Mouse (Mus musculus) hindbrain, embryonic 12.5 days (tissue): Measurements from ENCODE around the gene Mrpl38. TPM values are rescaled to one million over a fixed set of nuclear protein-coding genes. Genes with fewer than 3 reads are reported as not detected.
"Not testable (repeated sequence)": the region's sequence is repeated elsewhere in the genome, so short reads cannot be mapped to it uniquely, and the experiment has no call there.

Experiments used
- ATAC-seq: fragments of 200-750 bp; cut with Nextera tagmentation; 2 replicates; pipeline ENCODE4 v1.8.0; 2017; ENCODE audit warnings: moderate TSS enrichment; ENCODE audit not compliant: low FRiP score
- H3K27ac ChIP-seq: fragments of 300-500 bp; sonication (generic); 2 replicates; pipeline ENCODE4 v1.5.1; 2016; ENCODE audit warnings: mild to moderate bottlenecking
- H3K27me3 ChIP-seq: fragments of 300-500 bp; sonication (generic); 2 replicates; pipeline ENCODE4 v1.6.1; 2016; ENCODE audit warnings: mild to moderate bottlenecking
- H3K36me3 ChIP-seq: fragments of 300-500 bp; sonication (generic); 2 replicates; pipeline ENCODE4 v1.6.1; 2016; ENCODE audit warnings: mild to moderate bottlenecking
- H3K4me1 ChIP-seq: fragments of 300-500 bp; sonication (generic); 2 replicates; pipeline ENCODE4 v1.6.1; 2016
- H3K4me2 ChIP-seq: fragments of 300-500 bp; sonication (generic); replicated peaks from 2 replicates; pipeline ENCODE4 v1.6.1; 2016; ENCODE audit warnings: mild to moderate bottlenecking
- H3K4me3 ChIP-seq: fragments of 300-500 bp; sonication (generic); 2 replicates; pipeline ENCODE4 v1.5.1; 2016; ENCODE audit warnings: mild to moderate bottlenecking
- H3K9ac ChIP-seq: fragments of 300-500 bp; sonication (generic); 2 replicates; pipeline ENCODE4 v1.6.1; 2016; ENCODE audit warnings: mild to moderate bottlenecking, moderate library complexity
- H3K9me3 ChIP-seq: fragments of 300-500 bp; sonication (generic); replicated peaks from 2 replicates; pipeline ENCODE4 v1.6.1; 2016; ENCODE audit warnings: mild to moderate bottlenecking
- WGBS: fragments of 180-500 bp; shearing (Covaris S2); methylation state at CpG from one replicate; pipeline ENCODE4 v1.1.7; 2016; 5-methylcytosine and 5-hydroxymethylcytosine counted together
- polyA plus RNA-seq: library from polyadenylated mRNA; unstranded; fragments of >200 nt; fragmentation: Nextera tagmentation; extraction: Ambion mirVana; gene quantifications from 2 replicates; pipeline ENCODE4 v1.2.1, GENCODE M21; 2016

The Mrpl38 gene
- polyA plus RNA-seq, 1 experiment from 2014 or later: 77.8 TPM

DNA sequence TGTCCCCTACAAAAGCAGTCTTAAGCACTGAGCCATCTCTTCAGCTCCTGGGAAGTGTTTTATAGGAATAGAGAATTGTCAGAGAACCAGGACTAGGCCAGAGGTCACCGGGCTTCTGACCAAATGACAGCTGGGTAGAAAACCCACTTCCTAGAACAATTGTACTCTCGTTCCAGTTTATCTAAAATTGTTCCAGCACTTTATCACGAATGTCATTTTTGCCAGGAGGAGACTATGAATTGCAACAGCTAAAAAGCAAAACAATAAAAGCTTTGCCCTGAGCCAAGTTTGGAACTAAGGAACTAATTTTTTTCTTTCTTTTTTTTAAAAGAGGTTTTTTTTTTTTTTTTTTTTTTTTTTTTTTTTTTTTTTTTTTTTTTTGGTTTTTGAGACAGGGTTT, 43.1 kb downstream of the Mrpl38 start:
- Histone ChIP-seq H3K9ac (no peak overlapping the region), H3K27ac (no peak overlapping the region), H3K4me2 (no peak overlapping the region), H3K27me3 (no peaks in the 10 kb centered on the region), H3K36me3 (no peaks in the 10 kb centered on the region), H3K9me3 (peaks cover 4% of the 10 kb centered on the region; the same call in 1 of the 2 replicates), H3K4me3 (no peak overlapping the region), H3K4me1 (no peaks in the 10 kb centered on the region)
- 76% methylated on average over 3 of the region's 3 CpGs for WGBS
- ATAC-seq: no peak

DNA sequence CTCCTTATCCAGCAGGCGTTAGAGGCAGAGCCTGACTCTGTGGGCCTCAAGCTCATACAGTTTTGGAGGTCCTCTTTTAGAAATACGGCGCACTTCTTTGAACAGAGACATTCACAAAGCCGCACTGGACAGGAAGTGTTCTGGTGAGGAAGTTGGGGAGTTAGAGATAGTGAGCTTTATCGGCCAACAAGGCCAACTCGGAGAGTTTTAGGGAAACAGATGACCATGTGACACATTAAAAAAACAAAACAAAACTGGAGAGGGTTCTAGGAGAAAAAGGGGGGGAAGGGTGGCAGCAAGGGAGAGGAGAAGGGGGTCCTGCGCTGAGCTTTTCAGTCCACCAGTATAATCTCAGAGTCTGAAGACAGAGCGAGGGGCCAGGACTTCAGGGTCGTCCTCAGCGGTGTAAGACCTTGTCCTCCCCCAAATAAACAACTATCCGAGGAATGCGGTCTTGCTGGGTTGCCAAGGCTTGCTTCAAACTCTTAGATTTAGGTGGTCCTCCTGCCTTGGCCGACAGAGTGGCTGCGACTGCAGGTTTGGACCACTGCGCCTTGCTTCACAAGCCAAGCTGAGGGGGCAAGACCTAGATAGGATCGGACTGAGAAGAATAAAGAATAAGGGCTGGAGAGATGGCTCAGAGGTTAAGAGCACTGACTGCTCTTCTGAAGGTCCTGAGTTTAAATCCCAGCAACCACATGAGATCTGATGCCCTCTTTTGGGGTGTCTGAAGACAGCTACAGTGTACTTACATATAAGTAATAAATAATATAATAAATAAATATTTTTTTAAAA, 44.7 kb downstream of the Mrpl38 start:
- ATAC-seq: no peak
- H3K4me1 ChIP-seq: no peaks in the 10 kb centered on the region
- no peaks in the 10 kb centered on the region for H3K36me3 ChIP-seq
- 64% methylated on average over 16 of the region's 16 CpGs for WGBS
- H3K4me3 ChIP-seq: no peak overlapping the region
- no peak overlapping the region for H3K4me2 ChIP-seq
- H3K27ac ChIP-seq: no peak overlapping the region
- no peak overlapping the region for H3K9ac ChIP-seq
- H3K27me3 ChIP-seq: no peaks in the 10 kb centered on the region
- peaks cover 4% of the 10 kb centered on the region; the same call in 1 of the 2 replicates for H3K9me3 ChIP-seq

DNA sequence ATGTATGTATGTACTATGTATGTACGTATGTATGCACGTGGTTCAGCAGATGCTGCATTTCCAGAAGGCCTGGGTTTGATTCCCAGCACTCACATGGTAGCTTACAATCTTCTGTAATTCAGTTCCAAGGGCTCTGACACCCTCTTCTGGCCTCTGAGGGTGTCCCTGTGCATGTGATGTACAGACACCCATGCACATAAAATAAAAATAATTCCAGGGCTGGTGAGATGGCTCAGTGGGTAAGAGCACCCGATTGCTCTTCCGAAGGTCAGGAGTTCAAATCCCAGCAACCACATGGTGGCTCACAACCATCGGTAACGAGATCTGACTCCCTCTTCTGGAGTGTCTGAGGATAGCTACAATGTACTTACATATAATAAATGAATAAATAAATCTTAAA, 45.7 kb downstream of the Mrpl38 start:
- ATAC-seq, H3K4me3 ChIP-seq, H3K4me1 ChIP-seq, H3K9me3 ChIP-seq, H3K36me3 ChIP-seq, H3K9ac ChIP-seq, H3K27me3 ChIP-seq, H3K4me2 ChIP-seq, H3K27ac ChIP-seq: not testable (repeated sequence)
- WGBS: 90% methylated on average over 6 of the region's 6 CpGs

DNA sequence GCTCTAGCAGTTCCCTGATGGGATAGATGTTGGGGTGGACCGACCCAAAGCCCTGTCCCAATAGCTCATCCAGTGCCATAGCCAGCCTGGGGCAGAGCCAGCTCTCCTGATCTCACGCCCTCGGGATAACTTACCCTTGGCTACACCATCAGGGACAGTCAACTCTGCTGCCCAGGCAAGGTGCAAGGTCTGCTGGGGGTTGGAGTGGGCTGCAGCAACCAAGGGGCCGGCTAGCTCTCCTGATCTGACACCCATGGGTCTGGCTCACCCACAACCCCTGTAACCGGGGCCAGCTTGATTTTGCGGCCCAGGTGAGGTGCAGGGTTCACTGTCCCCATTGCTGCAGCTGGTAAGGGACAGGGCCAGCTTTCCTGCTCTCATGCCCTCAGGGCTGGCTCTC, 47.1 kb downstream of the Mrpl38 start:
- no peaks in the 10 kb centered on the region for H3K27me3 ChIP-seq
- H3K4me1 ChIP-seq: peaks cover 6% of the 10 kb centered on the region; the same call in 1 of the 2 replicates
- no peak overlapping the region for H3K9ac ChIP-seq
- no peak for ATAC-seq
- no peak overlapping the region for H3K4me3 ChIP-seq
- H3K27ac ChIP-seq: no peak overlapping the region
- WGBS: 84% methylated on average over 6 of the region's 6 CpGs
- H3K36me3 ChIP-seq: no peaks in the 10 kb centered on the region
- peaks cover under 1% of the 10 kb centered on the region; the same call in 1 of the 2 replicates for H3K9me3 ChIP-seq
- no peak overlapping the region for H3K4me2 ChIP-seq

DNA sequence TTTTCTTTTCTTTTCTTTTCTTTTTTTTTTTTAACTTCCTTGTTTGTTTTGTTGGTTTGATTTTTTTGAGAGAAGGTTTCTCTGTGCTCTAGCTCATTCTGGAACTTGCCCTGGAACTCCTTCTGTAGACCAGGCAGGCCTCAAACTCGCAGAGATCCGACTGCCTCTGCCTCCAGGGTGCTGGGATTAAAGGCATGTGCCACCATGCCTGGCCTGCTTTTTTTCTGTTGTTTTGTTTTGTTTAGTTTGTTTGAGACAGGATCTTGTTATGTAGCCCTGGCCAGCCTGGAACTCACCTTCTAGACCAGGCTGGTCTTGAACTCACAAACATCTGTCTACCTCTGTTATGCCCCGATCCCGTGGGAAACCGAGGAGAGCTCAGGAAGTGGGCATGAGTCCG, 49.1 kb downstream of the Mrpl38 start:
- WGBS: 88% methylated on average over 6 of the region's 6 CpGs
- ATAC-seq: no peak
- H3K4me2 ChIP-seq: no peak overlapping the region

DNA sequence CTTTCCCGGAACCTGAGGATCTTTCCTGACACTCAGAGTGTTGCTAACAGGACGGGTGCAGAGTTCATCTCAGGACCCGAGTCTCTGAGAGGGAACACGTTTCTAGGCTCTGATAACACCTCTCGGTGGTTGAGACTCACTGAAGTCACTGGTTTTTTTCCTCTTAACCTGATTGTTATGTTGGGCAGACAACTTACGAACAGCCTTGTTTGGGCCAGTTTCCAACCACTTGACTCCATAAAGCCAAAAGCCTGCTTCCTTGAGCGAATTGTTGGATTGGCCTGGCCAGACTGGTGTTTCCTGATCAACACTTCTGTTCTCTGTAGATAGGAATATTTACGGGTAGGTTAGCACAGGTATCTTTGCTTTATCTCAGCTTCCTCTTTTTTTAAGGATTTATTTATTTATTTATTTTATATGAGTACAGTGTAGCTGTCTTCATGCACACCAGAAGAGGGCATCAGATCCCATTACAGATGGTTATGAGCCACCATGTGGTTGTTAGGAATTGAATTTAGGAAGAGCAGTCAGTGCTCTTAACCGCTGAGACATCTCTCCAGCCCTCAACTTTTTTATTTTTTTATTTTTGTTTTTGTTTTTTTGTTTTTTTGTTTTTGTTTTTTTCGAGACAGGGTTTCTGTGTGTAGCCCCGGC, 49.8 kb downstream of the Mrpl38 start:
- Histone ChIP-seq H3K4me3 (no peak overlapping the region), H3K9me3 (no peaks in the 10 kb centered on the region), H3K27me3 (no peaks in the 10 kb centered on the region), H3K36me3 (peaks cover 5% of the 10 kb centered on the region), H3K9ac (no peak overlapping the region), H3K4me1 (peaks cover 17% of the 10 kb centered on the region), H3K27ac (no peak overlapping the region), H3K4me2 (no peak overlapping the region)
- WGBS: 88% methylated on average over 11 of the region's 11 CpGs
- ATAC-seq: no peak

More for the DNA sequence above, 49.1 kb downstream of the Mrpl38 start:
- Histone ChIP-seq H3K9me3 (no peaks in the 10 kb centered on the region), H3K4me1 (peaks cover 17% of the 10 kb centered on the region), H3K36me3 (no peaks in the 10 kb centered on the region), H3K27me3 (no peaks in the 10 kb centered on the region), H3K4me3 (no peak overlapping the region), H3K27ac (no peak overlapping the region), H3K9ac (no peak overlapping the region)

DNA sequence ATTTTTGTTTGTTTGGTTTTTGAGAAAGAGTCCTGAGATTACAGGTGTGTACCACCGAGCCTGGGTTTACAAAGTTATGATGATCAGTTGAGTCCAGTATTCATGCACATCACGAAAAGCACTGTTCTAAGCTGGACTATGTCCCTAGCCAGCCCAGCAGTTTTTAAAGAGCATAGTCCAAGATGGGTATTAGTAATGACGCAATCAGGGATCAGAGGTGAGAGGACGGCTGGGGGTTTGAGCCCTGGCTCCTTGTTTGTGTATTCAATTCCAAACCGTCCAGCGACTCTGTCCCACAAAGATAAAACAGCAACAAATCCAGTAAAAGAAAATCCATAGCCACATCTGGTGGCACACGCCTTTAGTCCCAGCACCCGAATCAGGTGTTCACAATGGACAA, 50.5 kb downstream of the Mrpl38 start:
- H3K36me3 ChIP-seq: peaks cover 12% of the 10 kb centered on the region
- H3K4me1 ChIP-seq: peaks cover 17% of the 10 kb centered on the region
- H3K27ac ChIP-seq: no peak overlapping the region
- H3K9me3 ChIP-seq: no peaks in the 10 kb centered on the region
- peak overlapping the region; percentile 59; the same call in 1 of the 2 replicates for H3K4me2 ChIP-seq
- no peaks in the 10 kb centered on the region for H3K27me3 ChIP-seq
- no peak overlapping the region for H3K9ac ChIP-seq
- H3K4me3 ChIP-seq: peak overlapping the region; percentile 48; the same call in 1 of the 2 replicates
- WGBS: 86% methylated on average over 8 of the region's 8 CpGs
- no peak for ATAC-seq

DNA sequence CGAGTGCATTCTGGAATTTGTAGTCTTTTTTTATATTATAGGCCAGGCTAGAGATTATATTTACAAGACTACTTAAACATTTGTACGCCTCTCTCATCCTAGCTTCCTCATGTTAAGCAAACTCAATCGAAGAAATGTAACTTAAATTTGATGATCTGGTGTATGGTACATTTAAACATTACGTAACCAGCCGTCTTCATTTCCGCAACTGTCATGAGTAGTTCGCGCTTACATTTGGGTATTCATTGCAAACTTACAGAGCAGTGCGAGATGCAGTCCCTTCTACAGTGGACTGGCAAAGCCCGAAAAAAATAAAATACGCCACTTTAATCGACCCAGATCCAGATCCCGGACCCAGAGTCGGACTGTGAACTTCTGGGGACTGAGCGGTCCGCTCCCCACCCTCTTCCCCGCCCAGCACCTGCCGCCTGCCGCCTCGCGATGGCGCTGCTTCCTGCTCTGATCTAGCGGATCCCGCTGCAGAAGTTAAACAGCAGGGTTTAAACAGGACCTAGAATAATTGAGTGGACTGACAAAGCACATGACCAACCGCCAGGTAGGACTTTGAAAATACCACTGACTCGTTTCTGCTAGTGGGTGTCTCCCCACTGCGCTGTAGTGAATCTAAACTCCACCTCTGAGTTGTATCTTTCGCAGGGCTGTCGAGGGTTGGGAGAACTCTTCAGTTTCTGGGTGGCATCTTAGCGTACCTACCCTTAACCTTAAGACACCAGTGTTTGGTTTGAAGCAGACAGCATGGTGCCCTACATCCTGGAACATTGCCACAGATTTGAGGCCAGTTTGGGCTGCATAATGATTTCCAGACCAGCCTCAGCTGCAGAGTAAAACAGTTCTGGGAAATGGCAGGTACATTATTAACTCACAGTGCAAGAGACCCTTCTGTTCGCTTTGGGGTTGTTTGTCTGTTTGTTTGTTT, 51.2 kb downstream of the Mrpl38 start:
- Histone ChIP-seq H3K4me1 (peaks cover 17% of the 10 kb centered on the region), H3K27ac (peak overlapping the region; percentile 71), H3K9me3 (no peaks in the 10 kb centered on the region), H3K27me3 (no peaks in the 10 kb centered on the region), H3K4me3 (peak overlapping the region; percentile 48), H3K9ac (peak overlapping the region; percentile 28; the same call in 1 of the 2 replicates), H3K36me3 (peaks cover 17% of the 10 kb centered on the region), H3K4me2 (peak overlapping the region; percentile 59)
- peak; percentile 85 for ATAC-seq
- WGBS: 4% methylated on average over 31 of the region's 31 CpGs

DNA sequence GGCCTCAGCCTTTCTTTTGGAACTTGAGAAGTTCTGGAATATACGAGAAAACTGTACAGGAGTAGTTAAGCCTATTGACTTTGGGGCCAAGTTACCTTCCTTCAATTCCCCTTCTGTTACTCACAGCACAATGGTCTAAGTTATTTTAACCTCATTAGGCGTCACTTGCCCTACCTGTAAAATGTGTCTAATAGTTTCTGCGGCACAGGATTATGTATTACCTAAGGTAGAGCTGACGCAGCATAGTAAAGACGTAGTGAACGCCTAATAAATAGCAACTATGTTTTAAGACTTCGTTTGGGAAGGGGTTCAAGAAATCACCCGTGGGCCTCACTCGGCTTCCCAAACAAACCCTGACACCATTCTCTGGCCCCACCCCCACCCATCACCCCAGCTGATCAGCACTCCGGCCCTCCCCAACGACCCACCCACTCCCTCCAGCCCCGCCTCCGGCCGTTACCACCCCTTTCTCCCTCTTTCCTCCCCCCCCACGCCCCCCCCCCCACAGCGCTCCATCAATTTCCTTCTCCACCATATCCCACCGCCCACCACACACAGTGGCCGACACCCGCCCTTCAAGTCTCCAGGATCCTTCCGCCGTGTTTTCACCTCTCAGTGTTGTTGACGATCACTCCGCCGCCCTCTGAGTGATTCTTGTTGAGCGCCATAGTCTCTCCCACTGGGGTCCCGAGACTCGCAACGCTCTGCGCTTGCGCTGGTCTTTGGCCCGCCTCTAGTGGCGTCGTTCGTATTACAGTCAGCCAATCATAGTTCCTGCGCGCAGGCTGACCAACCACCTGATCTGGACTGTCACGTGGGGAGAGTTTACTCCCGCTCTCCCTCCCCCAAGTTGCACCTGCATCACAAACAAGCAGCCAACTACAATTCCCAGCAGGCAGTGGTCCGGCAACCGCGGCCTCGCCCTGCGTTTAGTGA, 52.1 kb downstream of the Mrpl38 start, which contains the start of gene Wbp2:
Gene Wbp2, minus strand, starts transcription at position 738 of the 936 bp plus-strand sequence.
- no peaks in the 10 kb centered on the region for H3K9me3 ChIP-seq
- WGBS: 6% methylated on average over 37 of the region's 43 CpGs
- peak; percentile 96 for ATAC-seq

DNA sequence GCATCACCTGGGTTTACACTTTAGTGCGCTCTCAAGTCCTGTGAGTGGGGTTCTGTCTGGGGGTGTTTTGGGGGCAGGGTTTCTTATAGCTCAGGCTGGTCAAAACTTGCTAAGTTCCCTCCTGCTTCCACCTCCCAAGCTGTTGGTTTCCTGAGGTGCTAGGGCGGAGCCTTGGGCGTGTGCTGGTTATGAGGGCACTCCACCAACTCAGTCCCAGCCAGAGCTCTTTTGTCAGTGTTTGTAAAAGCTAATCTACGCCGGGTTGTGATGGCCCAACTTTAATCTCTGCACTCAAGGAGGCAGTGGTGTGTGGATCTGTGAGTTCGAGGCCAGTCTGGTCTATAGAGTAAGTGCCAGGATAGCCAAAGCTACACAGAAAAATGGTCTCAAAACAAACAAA, 54.5 kb downstream of the Mrpl38 start:
- WGBS: 92% methylated on average over 6 of the region's 6 CpGs
- Histone ChIP-seq H3K36me3 (peaks cover 50% of the 10 kb centered on the region), H3K9me3 (no peaks in the 10 kb centered on the region; the same call in 1 of the 2 replicates)

More for the DNA sequence above, 52.1 kb downstream of the Mrpl38 start, which contains the start of gene Wbp2:
- Histone ChIP-seq H3K27me3 (no peaks in the 10 kb centered on the region), H3K4me2 (peak within 1 kb of the TSS; percentile 59), H3K4me3 (peak within 1 kb of the TSS; percentile 48), H3K9ac (peak within 1 kb of the TSS; percentile 56), H3K27ac (peak within 1 kb of the TSS; percentile 88), H3K4me1 (peaks cover 17% of the 10 kb centered on the region), H3K36me3 (peaks cover 26% of the 10 kb centered on the region)

DNA sequence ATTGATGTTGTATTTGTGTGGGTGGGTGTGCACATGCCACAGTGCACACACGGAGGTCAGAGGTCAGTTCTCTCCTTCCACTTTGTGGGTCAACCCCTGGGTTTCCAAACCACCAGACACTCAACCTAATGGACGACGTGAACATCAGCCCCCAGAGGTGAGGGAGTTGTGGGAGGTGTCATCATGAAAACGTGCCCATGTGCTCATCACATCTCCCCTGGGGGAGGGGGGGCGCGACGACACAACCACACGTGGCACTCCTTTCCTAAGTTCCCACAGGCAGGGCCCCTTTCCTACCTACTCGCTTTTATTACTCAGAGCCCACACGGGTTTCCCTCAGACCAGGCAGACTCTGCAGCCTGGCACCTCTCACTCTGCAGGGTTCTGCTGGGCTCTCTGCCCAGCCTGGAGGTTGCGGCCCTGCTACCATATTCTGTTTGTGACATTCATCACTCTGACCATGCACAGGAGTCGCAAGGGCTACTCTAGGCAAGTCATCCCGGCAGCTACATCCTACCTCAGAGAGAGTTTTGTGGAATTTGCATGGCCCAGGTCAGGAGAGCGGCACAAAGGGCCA, 55.5 kb downstream of the Mrpl38 start:
- Histone ChIP-seq H3K36me3 (peaks cover 52% of the 10 kb centered on the region), H3K4me3 (no peak overlapping the region), H3K27me3 (no peaks in the 10 kb centered on the region), H3K4me1 (peaks cover 27% of the 10 kb centered on the region), H3K9me3 (no peaks in the 10 kb centered on the region; the same call in 1 of the 2 replicates), H3K4me2 (no peak overlapping the region), H3K27ac (no peak overlapping the region), H3K9ac (no peak overlapping the region)
- ATAC-seq: no peak
- WGBS: 93% methylated on average over 14 of the region's 14 CpGs

More for the DNA sequence above, 54.5 kb downstream of the Mrpl38 start:
- Histone ChIP-seq H3K9ac (no peak overlapping the region), H3K4me1 (peaks cover 19% of the 10 kb centered on the region), H3K4me2 (no peak overlapping the region), H3K27me3 (no peaks in the 10 kb centered on the region), H3K27ac (no peak overlapping the region), H3K4me3 (no peak overlapping the region)
- no peak for ATAC-seq
